Mouse (Mus musculus): ENCODE measurements around the gene Cog4.

DNA sequence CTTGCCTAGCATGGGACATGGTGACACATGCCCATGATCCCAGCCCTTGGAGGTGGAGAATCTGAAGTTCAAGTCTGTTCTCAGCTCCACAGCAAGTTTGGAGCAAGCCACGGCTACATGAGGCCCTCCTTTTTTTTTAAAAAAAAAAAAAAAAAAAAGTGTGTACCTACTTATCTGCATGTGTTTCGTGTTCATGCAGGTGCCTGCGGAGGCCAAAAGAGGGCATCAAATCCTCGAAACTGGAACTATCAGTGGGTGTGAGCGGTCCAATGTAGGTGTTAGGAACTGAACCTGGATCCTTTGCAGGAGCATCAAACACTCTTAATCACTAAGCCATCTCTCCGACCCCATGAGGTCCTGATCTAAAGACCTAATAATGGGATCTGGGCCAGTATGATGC, 51.1 kb downstream of the Cog4 start:
- TF ChIP-seq CTCF (IDR thresholded peaks at IDR 0.05; ENCODE audit: insufficient read depth, low read depth, low read length) = no peak
- TF ChIP-seq POLR2A (IDR thresholded peaks at IDR 0.05; ENCODE audit: insufficient read depth, low read depth, low read length) = no peak
